ENCODE assay signal across 8 mouse cellular contexts in the genomic region with DNA sequence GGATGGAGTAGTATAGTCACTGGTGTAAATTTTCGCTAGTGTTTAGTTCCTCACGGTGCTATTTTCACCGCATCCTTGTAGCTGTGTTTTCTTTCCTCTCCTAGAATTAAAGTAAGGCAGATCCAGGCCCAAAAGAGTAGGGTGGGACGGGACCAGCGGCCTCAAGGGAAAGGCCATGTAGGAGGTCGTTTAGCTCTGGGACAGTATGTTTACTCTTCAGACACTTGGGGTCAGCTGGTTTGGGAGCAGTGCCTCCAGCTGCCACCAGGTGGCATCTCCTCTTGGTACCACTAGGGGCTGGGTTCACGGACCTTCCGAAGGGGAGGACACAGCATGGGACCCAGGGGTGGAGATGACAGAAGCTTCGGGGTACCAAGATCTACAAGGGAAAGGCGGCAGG. TPM values are rescaled to one million over a fixed set of nuclear protein-coding genes. Genes with fewer than 3 reads are reported as not detected.
DNase-seq lines count a peak whose midpoint lies in the region; ATAC-seq and TF ChIP-seq lines count a peak whose summit lies in the region.

No protein-coding gene starts in this region.

- peak overlapping the region; percentile 82 for H3K4me2 ChIP-seq in embryonic facial prominence, embryonic 12.5 days (replicated peaks)
- peak overlapping the region; percentile 74 for H3K4me2 ChIP-seq in limb, embryonic 12.5 days
- peak overlapping the region; percentile 69 for H3K4me2 ChIP-seq in midbrain, embryonic 14.5 days (ENCODE audit: low read length)

- H3K36me3 ChIP-seq in embryonic facial prominence, embryonic 12.5 days = peaks cover 53% of the 10 kb centered on the region
- H3K36me3 ChIP-seq in limb, embryonic 12.5 days = peaks cover 40% of the 10 kb centered on the region
- peaks cover 46% of the 10 kb centered on the region for H3K36me3 ChIP-seq in midbrain, embryonic 14.5 days (ENCODE audit: control insufficient read depth, insufficient read depth, low read length)
- peaks cover 23% of the 10 kb centered on the region for H3K36me3 ChIP-seq in spleen, adult 2 months (ENCODE audit: control insufficient read depth, insufficient read depth, low read length)

- ATAC-seq in embryonic facial prominence, embryonic 12.5 days (ENCODE audit: insufficient number of reproducible peaks, insufficient read depth, low FRiP score, low TSS enrichment) = peak; percentile 12; the same call in 1 of the 2 replicates
- ATAC-seq in limb, embryonic 12.5 days (ENCODE audit: insufficient number of reproducible peaks, insufficient read depth, low FRiP score, low TSS enrichment, low read depth) = 0 out of 2 replicates have a peak, but pooled peaks have one; percentile 45
- peak; percentile 72 for ATAC-seq in midbrain, embryonic 14.5 days (ENCODE audit: low FRiP score, low TSS enrichment)

- no peaks in the 10 kb centered on the region for H3K27me3 ChIP-seq in embryonic facial prominence, embryonic 12.5 days
- no peaks in the 10 kb centered on the region for H3K27me3 ChIP-seq in limb, embryonic 12.5 days
- no peaks in the 10 kb centered on the region for H3K27me3 ChIP-seq in midbrain, embryonic 14.5 days (ENCODE audit: control insufficient read depth, insufficient read depth, low read length)
- H3K27me3 ChIP-seq in spleen, adult 2 months (ENCODE audit: control insufficient read depth, insufficient read depth, low read length) = no peaks in the 10 kb centered on the region

- peaks cover 5% of the 10 kb centered on the region; the same call in 1 of the 2 replicates for H3K4me1 ChIP-seq in embryonic facial prominence, embryonic 12.5 days
- H3K4me1 ChIP-seq in limb, embryonic 12.5 days (replicated peaks) = peaks cover 16% of the 10 kb centered on the region
- peaks cover 12% of the 10 kb centered on the region for H3K4me1 ChIP-seq in midbrain, embryonic 14.5 days (ENCODE audit: control insufficient read depth, insufficient read depth, low read length)
- H3K4me1 ChIP-seq in spleen, adult 2 months (ENCODE audit: control insufficient read depth, insufficient read depth, insufficient read length) = peaks cover 3% of the 10 kb centered on the region; the same call in 1 of the 2 replicates

- 1% methylated on average over 10 of the region's 10 CpGs for WGBS in embryonic facial prominence, embryonic 12.5 days
- WGBS in limb, embryonic 12.5 days = 3% methylated on average over 10 of the region's 10 CpGs
- 1% methylated on average over 10 of the region's 10 CpGs for whole genome bisulfite sequencing in midbrain, embryonic 14.5 days
- WGBS in spleen, adult 2 months = under 1% methylated on average over 10 of the region's 10 CpGs

- H3K9me3 ChIP-seq in embryonic facial prominence, embryonic 12.5 days = no peaks in the 10 kb centered on the region
- no peaks in the 10 kb centered on the region for H3K9me3 ChIP-seq in limb, embryonic 12.5 days
- H3K9me3 ChIP-seq in midbrain, embryonic 14.5 days (ENCODE audit: control insufficient read depth, low read length) = no peaks in the 10 kb centered on the region

- peak overlapping the region; percentile 73 for H3K9ac ChIP-seq in embryonic facial prominence, embryonic 12.5 days
- peak overlapping the region; percentile 75 for H3K9ac ChIP-seq in limb, embryonic 12.5 days (replicated peaks)
- peak overlapping the region; percentile 60 for H3K9ac ChIP-seq in midbrain, embryonic 14.5 days (replicated peaks; ENCODE audit: low read length)

- peak overlapping the region; percentile 70 for H3K4me3 ChIP-seq in embryonic facial prominence, embryonic 12.5 days
- peak overlapping the region; percentile 66 for H3K4me3 ChIP-seq in limb, embryonic 12.5 days (replicated peaks)
- H3K4me3 ChIP-seq in midbrain, embryonic 14.5 days (replicated peaks; ENCODE audit: low read depth, low read length) = peak overlapping the region; percentile 51
- peak overlapping the region; percentile 86 for H3K4me3 ChIP-seq in spleen, adult 2 months (ENCODE audit: extremely low read depth, insufficient read depth, insufficient read length)

- TF ChIP-seq POLR2A in spleen, adult 2 months (IDR thresholded peaks at IDR 0.05; ENCODE audit: low read depth, low read length) = no peak

- DNase-seq in urinary bladder, adult 18-20 months (ENCODE audit: low spot score in 2 of 2) = peak; percentile 54 to 77
- DNase-seq in urinary bladder, adult 2 months (ENCODE audit: low spot score) = no peak
- peak; percentile 86 to 91 for DNase-seq in heart, adult 18-20 months
- DNase-seq in kidney, adult 18-20 months = peak; percentile 88
- peak; percentile 90 for DNase-seq in midbrain, embryonic 14.5 days
- peak; percentile 56 to 79 for DNase-seq in spleen, adult 2 months (ENCODE audit: low read depth in 1 of 2, low spot score in 2 of 2)

- TF ChIP-seq CTCF in spleen, adult 2 months (IDR thresholded peaks at IDR 0.05; ENCODE audit: extremely low read depth, insufficient read depth, insufficient read length, insufficient replicate concordance) = peak; percentile 91; the same call in 1 of the 2 replicates

- H3K27ac ChIP-seq in embryonic facial prominence, embryonic 12.5 days = peak overlapping the region; percentile 84
- peak overlapping the region; percentile 76 for H3K27ac ChIP-seq in limb, embryonic 12.5 days
- H3K27ac ChIP-seq in midbrain, embryonic 14.5 days (replicated peaks; ENCODE audit: low read depth, low read length) = peak overlapping the region; percentile 92
- H3K27ac ChIP-seq in spleen, adult 2 months (ENCODE audit: insufficient read depth, low read length) = peak overlapping the region; percentile 91

RNA-seq across cellular contexts. Expression of gene Cldn15, which starts 3.9 kb away (rescaled TPM):
- 6.5 and 10.6 TPM in 2 replicates for polyA plus RNA-seq in urinary bladder, adult 2 months (2012; rRNA removed)
- polyA plus RNA-seq in embryonic facial prominence, embryonic 12.5 days (2016; fragmentation: Nextera tagmentation; extraction: Ambion mirVana) = 0.17 TPM in 1 of 2 replicates, not detected in the other
- 1 to 10 TPM; 5.1 to 8.4 TPM for total RNA-seq in heart, adult 18-20 months (2021)
- 0.10 and 0.36 TPM in 2 replicates for polyA plus RNA-seq in limb, embryonic 12.5 days (2016; fragmentation: Nextera tagmentation; extraction: Ambion mirVana)
- 0.13 and 0.31 TPM in 2 replicates for polyA plus RNA-seq in midbrain, embryonic 14.5 days (2014; fragmentation: Nextera tagmentation; extraction: Ambion mirVana)
- 2.6 and 3.4 TPM in 2 replicates for polyA plus RNA-seq in spleen, adult 2 months (2012; rRNA removed)

RNA-seq across cellular contexts. Expression of gene Fis1, which starts 9.4 kb away (rescaled TPM):
- 190 and 203 TPM in 2 replicates for polyA plus RNA-seq in urinary bladder, adult 2 months (2012; rRNA removed)
- 286 and 305 TPM in 2 replicates for polyA plus RNA-seq in embryonic facial prominence, embryonic 12.5 days (2016; fragmentation: Nextera tagmentation; extraction: Ambion mirVana)
- 100 to 1,000 TPM; 190 to 205 TPM for total RNA-seq in heart, adult 18-20 months (2021)
- polyA plus RNA-seq in limb, embryonic 12.5 days (2016; fragmentation: Nextera tagmentation; extraction: Ambion mirVana) = 263 and 269 TPM in 2 replicates
- polyA plus RNA-seq in midbrain, embryonic 14.5 days (2014; fragmentation: Nextera tagmentation; extraction: Ambion mirVana) = 440 and 487 TPM in 2 replicates
- 130 and 172 TPM in 2 replicates for polyA plus RNA-seq in spleen, adult 2 months (2012; rRNA removed)

RNA-seq across cellular contexts. Expression of gene Plod3, which starts 24.3 kb away (rescaled TPM):
- polyA plus RNA-seq in urinary bladder, adult 2 months (2012; rRNA removed) = 45.8 and 50.9 TPM in 2 replicates
- polyA plus RNA-seq in embryonic facial prominence, embryonic 12.5 days (2016; fragmentation: Nextera tagmentation; extraction: Ambion mirVana) = 41.5 and 51.4 TPM in 2 replicates
- total RNA-seq in heart, adult 18-20 months (2021) = 10 to 100 TPM; 33.2 to 35.8 TPM
- polyA plus RNA-seq in limb, embryonic 12.5 days (2016; fragmentation: Nextera tagmentation; extraction: Ambion mirVana) = 39.5 and 42.3 TPM in 2 replicates
- polyA plus RNA-seq in midbrain, embryonic 14.5 days (2014; fragmentation: Nextera tagmentation; extraction: Ambion mirVana) = 25.8 and 28.1 TPM in 2 replicates
- polyA plus RNA-seq in spleen, adult 2 months (2012; rRNA removed) = 37.2 and 41.6 TPM in 2 replicates

RNA-seq across cellular contexts. Expression of gene Znhit1, which starts 25.3 kb away (rescaled TPM):
- polyA plus RNA-seq in urinary bladder, adult 2 months (2012; rRNA removed) = 62.3 and 66.6 TPM in 2 replicates
- polyA plus RNA-seq in embryonic facial prominence, embryonic 12.5 days (2016; fragmentation: Nextera tagmentation; extraction: Ambion mirVana) = 115 and 128 TPM in 2 replicates
- total RNA-seq in heart, adult 18-20 months (2021) = 10 to 100 TPM; 62.6 to 67.4 TPM
- 109 and 116 TPM in 2 replicates for polyA plus RNA-seq in limb, embryonic 12.5 days (2016; fragmentation: Nextera tagmentation; extraction: Ambion mirVana)
- 94.0 and 117 TPM in 2 replicates for polyA plus RNA-seq in midbrain, embryonic 14.5 days (2014; fragmentation: Nextera tagmentation; extraction: Ambion mirVana)
- polyA plus RNA-seq in spleen, adult 2 months (2012; rRNA removed) = 32.4 and 41.5 TPM in 2 replicates

RNA-seq across cellular contexts. Expression of gene Ift22, which starts 54.6 kb away (rescaled TPM):
- 22.5 and 22.6 TPM in 2 replicates for polyA plus RNA-seq in urinary bladder, adult 2 months (2012; rRNA removed)
- polyA plus RNA-seq in embryonic facial prominence, embryonic 12.5 days (2016; fragmentation: Nextera tagmentation; extraction: Ambion mirVana) = 67.9 and 70.2 TPM in 2 replicates
- 10 to 100 TPM in 1 of 2 experiments, 1 to 10 TPM in 1; 8.9 to 10.0 TPM for total RNA-seq in heart, adult 18-20 months (2021)
- polyA plus RNA-seq in limb, embryonic 12.5 days (2016; fragmentation: Nextera tagmentation; extraction: Ambion mirVana) = 65.7 and 69.8 TPM in 2 replicates
- polyA plus RNA-seq in midbrain, embryonic 14.5 days (2014; fragmentation: Nextera tagmentation; extraction: Ambion mirVana) = 133 and 143 TPM in 2 replicates
- 6.3 and 8.3 TPM in 2 replicates for polyA plus RNA-seq in spleen, adult 2 months (2012; rRNA removed)

Comparison
In these comparisons a context has a peak if more than half of its experiments do, and no peak if none do; other contexts are left out.
1. ATAC-seq: peak in every context shown above with its lines; median percentile 72 in midbrain, embryonic 14.5 days; 45 in limb, embryonic 12.5 days; 12 in embryonic facial prominence, embryonic 12.5 days.